Mouse (Mus musculus) right cerebral cortex, postnatal 25 days (tissue): ENCODE data around the gene Gm21663.
"Not testable (repeated sequence)": the region's sequence is repeated elsewhere in the genome, so short reads cannot be mapped to it uniquely, and the experiment has no call there.

Experiments
- DNase-seq: peaks from one replicate; pipeline ENCODE4 v3.0.0; 2022

Gene Gm21663

DNA sequence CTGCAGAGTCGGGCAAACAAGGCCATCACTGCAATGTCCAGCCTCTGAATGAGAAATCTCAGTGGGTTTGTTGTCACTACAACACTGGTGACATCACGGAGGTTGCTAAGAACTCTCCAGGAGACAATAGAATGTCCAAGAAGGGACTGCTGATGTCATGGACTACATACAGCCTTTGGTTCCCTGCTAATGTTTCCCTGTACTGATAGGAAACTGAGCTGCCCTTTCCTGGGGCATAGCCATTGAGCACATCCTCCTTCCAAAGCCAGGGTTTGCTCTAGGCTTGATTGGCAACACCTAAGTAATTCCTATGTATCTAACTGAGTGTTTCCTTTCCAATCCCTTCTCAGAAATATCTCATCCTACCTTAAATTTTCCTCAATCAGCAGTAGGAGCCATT, at the start of gene Gm21663:
Gm21663 (minus strand) TSS at position 101 of the 400 bp plus-strand sequence.
- DNase-seq, result not testable (repeated sequence)

- not testable (repeated sequence) for DNase-seq
These were observed 46.4 kb upstream of the Gm21663 start, which contains the start of gene Gm21698 for GRCm38 (mm10) chr5:25988550-25988949. Gene Gm21698 (minus strand): TSS chr5:25988650.

DNA sequence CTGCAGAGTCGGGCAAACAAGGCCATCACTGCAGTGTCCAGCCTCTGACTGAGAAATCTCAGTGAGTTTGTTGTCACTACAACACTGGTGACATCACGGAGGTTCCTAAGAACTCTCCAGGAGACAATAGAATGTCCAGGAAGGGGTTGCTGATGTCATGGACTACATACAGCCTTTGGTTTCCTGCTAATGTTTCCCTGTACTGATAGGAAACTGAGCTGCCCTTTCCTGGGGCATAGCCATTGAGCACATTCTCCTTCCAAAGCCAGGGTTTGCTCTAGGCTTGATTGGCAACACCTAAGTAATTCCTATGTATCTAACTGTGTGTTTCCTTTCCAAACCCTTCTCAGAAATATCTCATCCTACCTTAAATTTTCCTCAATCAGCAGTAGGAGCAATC, 30.4 kb upstream of the Gm21663 start, which contains the start of gene Gm21680:
Gm21680 (minus strand) TSS at position 101 of the 400 bp plus-strand sequence.
- DNase-seq, result not testable (repeated sequence)

DNA sequence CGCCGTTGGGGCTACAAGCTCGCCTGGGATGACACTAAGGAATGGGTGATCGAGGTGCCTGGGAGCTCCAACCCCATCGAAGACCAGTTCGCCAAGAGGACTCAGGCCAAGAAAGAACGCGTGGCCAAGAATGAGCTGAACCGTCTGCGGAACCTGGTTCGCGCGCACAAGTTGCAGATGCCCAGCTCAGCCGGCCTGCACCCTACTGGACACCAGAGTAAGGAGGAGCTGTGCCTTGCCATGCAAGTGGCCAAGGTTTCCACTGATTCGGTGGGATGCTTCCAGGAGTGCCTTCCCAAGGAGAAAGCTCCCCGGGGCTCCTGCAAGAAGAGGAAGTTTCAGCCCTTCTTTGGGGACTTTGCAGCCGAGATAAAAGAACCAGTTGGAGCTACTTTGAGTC, 14.9 kb upstream of the Gm21663 start:
- DNase-seq, result not testable (repeated sequence)

- DNase-seq, result not testable (repeated sequence)
These were observed 14.4 kb upstream of the Gm21663 start for GRCm38 (mm10) chr5:25956611-25957010.

DNA sequence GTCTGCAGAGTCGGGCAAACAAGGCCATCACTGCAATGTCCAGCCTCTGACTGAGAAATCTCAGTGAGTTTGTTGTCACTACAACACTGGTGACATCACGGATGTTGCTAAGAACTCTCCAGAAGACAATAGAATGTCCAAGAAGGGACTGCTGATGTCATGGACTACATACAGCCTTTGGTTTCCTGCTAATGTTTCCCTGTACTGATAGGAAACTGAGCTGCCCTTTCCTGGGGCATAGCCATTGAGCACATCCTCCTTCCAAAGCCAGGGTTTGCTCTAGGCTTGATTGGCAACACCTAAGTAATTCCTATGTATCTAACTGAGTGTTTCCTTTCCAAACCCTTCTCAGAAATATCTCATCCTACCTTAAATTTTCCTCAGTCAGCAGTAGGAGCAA, 12.1 kb upstream of the Gm21663 start, which contains the start of gene Gm21671:
Gm21671 (minus strand) TSS at position 101 of the 400 bp plus-strand sequence.
- not testable (repeated sequence) for DNase-seq

DNA sequence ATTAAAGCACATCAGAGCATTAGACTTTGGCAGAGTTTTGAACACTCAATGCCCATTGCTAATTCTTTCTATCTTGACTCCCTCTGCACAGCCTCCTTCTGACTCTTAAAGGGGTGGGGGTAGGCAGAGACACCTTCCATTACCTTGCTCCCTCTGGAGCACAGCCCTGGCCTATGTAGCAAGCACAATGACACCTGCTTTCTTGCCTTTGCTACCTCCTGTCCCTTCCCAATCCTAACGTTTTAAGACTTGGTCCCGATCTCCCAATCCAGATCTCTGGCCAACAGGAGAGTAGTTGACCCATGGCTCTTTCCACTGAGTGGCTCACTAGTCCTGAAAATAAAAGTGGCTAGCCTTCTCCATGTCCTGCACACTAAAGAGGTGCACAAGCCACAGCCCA, 3.2 kb upstream of the Gm21663 start:
- not testable (repeated sequence) for DNase-seq

DNA sequence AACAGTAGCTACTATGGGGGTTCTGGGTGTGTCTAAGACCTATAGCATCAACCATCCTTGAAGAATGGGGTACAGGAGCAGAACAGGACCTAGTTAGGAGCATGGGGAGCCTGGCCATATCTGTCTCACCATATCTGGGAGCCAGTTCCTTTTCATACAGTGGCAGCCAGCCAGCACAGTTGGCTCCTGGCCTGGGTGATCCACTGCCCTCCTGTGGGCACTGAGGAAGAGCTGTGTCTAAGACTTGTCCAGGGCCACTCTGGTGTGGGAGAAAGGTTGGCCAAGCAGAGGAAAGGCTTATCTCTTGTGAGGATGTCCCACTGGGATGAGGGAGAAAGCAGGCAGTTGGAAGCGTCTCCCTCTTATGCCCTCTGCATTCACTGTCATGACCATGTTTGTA, 50.9 kb downstream of the Gm21663 start:
- DNase-seq, result no peak

GRCm38 (mm10) chr5:25889746-25890382, 52.3 kb downstream of the Gm21663 start:
- DNase-seq, result no peak

- DNase-seq, result no peak
These were observed 55.5 kb downstream of the Gm21663 start for GRCm38 (mm10) chr5:25886708-25887107.
